Mouse (Mus musculus): ENCODE measurements around the gene Asap3.

GRCm38 (mm10) chr4:136285811-136286371, 79.7 kb downstream of the Asap3 start:
- no peak for TF ChIP-seq CTCF (IDR thresholded peaks at IDR 0.05; ENCODE audit: low read depth)
- 0 out of 2 replicates have a peak, but pooled peaks have one; percentile 4 for TF ChIP-seq EP300 (IDR thresholded peaks at IDR 0.05; ENCODE audit: low read depth)

Measured in liver, postnatal 0 days (tissue).